Comparison of ENCODE assay signal across 8 mouse cellular contexts in the genomic region with DNA sequence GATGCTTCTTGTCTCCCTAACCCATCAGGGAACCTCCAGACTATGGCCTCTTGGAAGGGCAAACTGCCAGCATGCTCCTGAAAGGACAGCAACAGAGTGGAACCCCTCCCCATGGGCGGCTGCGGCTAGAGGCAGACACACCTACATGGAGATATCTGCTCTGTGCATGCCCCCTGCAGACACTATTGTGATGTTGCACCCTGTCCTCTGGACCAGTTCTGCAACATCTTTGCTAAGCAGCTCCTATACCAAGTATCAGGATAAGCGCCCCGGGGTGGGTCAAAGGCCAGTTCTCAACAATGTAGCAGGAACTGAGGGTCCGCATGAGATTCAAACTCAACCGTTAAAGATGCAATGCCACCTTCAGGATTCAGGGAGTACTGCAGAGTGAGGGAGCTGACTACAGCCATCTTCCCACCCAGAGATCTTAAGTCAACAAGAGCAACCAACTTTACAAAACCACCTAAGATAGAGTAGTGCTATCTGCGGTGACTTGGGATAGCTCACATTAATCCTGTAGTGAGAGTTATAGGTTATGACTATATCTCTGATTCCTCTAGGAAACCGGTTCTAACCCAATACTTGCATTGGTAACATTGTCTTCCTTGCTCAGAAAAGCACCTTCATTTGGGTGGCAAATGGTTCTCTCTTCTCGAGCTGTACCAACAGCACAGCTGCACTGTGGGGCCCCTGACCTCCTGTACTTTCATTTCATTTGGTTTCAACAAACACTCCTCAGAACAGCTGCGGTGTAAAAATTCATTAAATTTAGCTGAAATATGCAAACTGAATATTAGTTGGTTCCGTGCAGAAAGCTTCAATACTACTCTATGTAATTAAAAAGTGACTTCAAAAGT. TPM values are rescaled to one million over a fixed set of nuclear protein-coding genes. Genes with fewer than 3 reads are reported as not detected.
DNase-seq lines count a peak whose midpoint lies in the region; ATAC-seq and TF ChIP-seq lines count a peak whose summit lies in the region.

No protein-coding gene starts in this region.

- H3K36me3 ChIP-seq in ES-Bruce4 (ENCODE audit: control insufficient read depth, insufficient read depth, low read length, poor library complexity, severe bottlenecking) = no peaks in the 10 kb centered on the region
- H3K36me3 ChIP-seq in liver, embryonic 15.5 days (replicated peaks) = no peaks in the 10 kb centered on the region

- ATAC-seq in liver, embryonic 15.5 days (ENCODE audit: insufficient read depth) = peak; percentile 72; the same call in 1 of the 2 replicates

- peak; percentile 52 for TF ChIP-seq CTCF in ES-Bruce4 (IDR thresholded peaks at IDR 0.05; ENCODE audit: low read depth, low read length)

- no peak for TF ChIP-seq POLR2A in ES-Bruce4 (IDR thresholded peaks at IDR 0.05; ENCODE audit: insufficient read depth, low read length)

- H3K27ac ChIP-seq in ES-Bruce4 (ENCODE audit: insufficient read depth, low read length) = no peak overlapping the region
- no peak overlapping the region for H3K27ac ChIP-seq in liver, embryonic 15.5 days (replicated peaks)

- H3K27me3 ChIP-seq in ES-Bruce4 (ENCODE audit: control insufficient read depth, insufficient read depth, low read length, poor library complexity, severe bottlenecking) = no peaks in the 10 kb centered on the region
- H3K27me3 ChIP-seq in liver, embryonic 15.5 days = peaks cover 12% of the 10 kb centered on the region

- H3K4me2 ChIP-seq in liver, embryonic 15.5 days = peak overlapping the region; percentile 63

- H3K4me3 ChIP-seq in ES-Bruce4 (ENCODE audit: low read depth, low read length) = no peak overlapping the region
- peak overlapping the region; percentile 30 for H3K4me3 ChIP-seq in liver, embryonic 15.5 days (replicated peaks)

- DNase-seq in A20 (ENCODE audit: low read depth, low spot score) = peak; percentile 89
- DNase-seq in c-Kit-positive CD71-positive TER-119-positive erythroid progenitor cells, embryonic 14.5 days (ENCODE audit: low spot score) = peak; percentile 21
- DNase-seq in gastrocnemius, postnatal 25 days = peak; percentile 62
- peak; percentile 78 for DNase-seq in kidney, adult 11 months
- peak; percentile 9 for DNase-seq in right cerebral cortex, postnatal 4 days
- DNase-seq in urinary bladder, postnatal 4 days (ENCODE audit: low spot score in 2 of 2) = peak; percentile 66 to 67

- no peaks in the 10 kb centered on the region for H3K9me3 ChIP-seq in ES-Bruce4 (replicated peaks; ENCODE audit: control insufficient read depth, insufficient read depth, low read length, poor library complexity, severe bottlenecking)
- no peaks in the 10 kb centered on the region for H3K9me3 ChIP-seq in liver, embryonic 15.5 days (replicated peaks)

- H3K4me1 ChIP-seq in ES-Bruce4 (ENCODE audit: control insufficient read depth, insufficient read depth, low read length) = no peaks in the 10 kb centered on the region
- peaks cover 13% of the 10 kb centered on the region for H3K4me1 ChIP-seq in liver, embryonic 15.5 days (replicated peaks)

- no peak for TF ChIP-seq EP300 in ES-Bruce4 (IDR thresholded peaks at IDR 0.05; ENCODE audit: insufficient read depth, low read depth, low read length)

- 28% methylated on average over 11 of the region's 11 CpGs for WGBS in liver, embryonic 15.5 days (ENCODE audit: insufficient replicate concordance)

- H3K9ac ChIP-seq in ES-Bruce4 (ENCODE audit: low read depth, poor library complexity, severe bottlenecking) = no peak overlapping the region
- no peak overlapping the region for H3K9ac ChIP-seq in liver, embryonic 15.5 days

RNA-seq across cellular contexts. Expression of gene Txndc5, which starts 52.2 kb away (rescaled TPM):
- 106 and 109 TPM in 2 replicates for polyA plus RNA-seq in ES-Bruce4 (2011; ENCODE audit: insufficient read depth, insufficient read length, low read depth, missing spikeins)
- total RNA-seq in gastrocnemius, postnatal 25 days (2021) = 10 to 100 TPM; 26.5 to 34.9 TPM
- polyA plus RNA-seq in liver, embryonic 15.5 days (2015; fragmentation: Nextera tagmentation; extraction: Ambion mirVana) = 79.1 and 92.0 TPM in 2 replicates

RNA-seq across cellular contexts. Expression of gene Bloc1s5, which starts 54.1 kb away (rescaled TPM):
- 3.9 and 5.1 TPM in 2 replicates for polyA plus RNA-seq in ES-Bruce4 (2011; ENCODE audit: insufficient read depth, insufficient read length, low read depth, missing spikeins)
- total RNA-seq in gastrocnemius, postnatal 25 days (2021) = 1 to 10 TPM; 5.3 to 5.7 TPM
- polyA plus RNA-seq in liver, embryonic 15.5 days (2015; fragmentation: Nextera tagmentation; extraction: Ambion mirVana) = 10.3 and 10.5 TPM in 2 replicates

Comparison
In these comparisons a context has a peak if more than half of its experiments do, and no peak if none do; other contexts are left out.
1. DNase-seq: peak in every context shown above with its lines; median percentile 89 in A20; 78 in kidney, adult 11 months; 66 in urinary bladder, postnatal 4 days; 62 in gastrocnemius, postnatal 25 days; 21 in c-Kit-positive CD71-positive TER-119-positive erythroid progenitor cells, embryonic 14.5 days; 9 in right cerebral cortex, postnatal 4 days.